In the genomic region with DNA sequence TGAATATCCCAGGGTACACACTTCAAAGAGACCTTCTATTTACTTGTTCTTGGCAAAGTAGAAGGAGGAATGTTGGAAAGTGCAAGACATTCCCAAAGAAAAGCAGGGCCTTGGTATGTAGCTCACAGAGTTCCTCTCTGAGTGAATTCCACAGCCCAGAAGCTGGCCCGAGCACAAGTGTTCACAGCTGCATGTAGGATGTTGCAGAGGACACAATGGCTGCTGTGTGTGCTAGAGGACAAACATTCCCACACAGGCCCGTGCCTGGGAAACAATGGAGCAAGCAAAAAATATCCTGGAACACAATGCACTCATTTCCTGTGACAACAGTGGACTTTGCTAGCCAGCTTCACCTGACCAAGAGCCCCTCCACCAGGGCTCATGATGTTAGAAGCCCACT, we compare ENCODE assay signal across 8 mouse cellular contexts. TPM values are rescaled to one million over a fixed set of nuclear protein-coding genes. Genes with fewer than 3 reads are reported as not detected.
A peak's percentile ranks its signal among the peaks of the same experiment; 100 is the strongest.
DNase-seq lines count a peak whose midpoint lies in the region.

No protein-coding gene starts in this region.

- DNase-seq in cerebellum, adult 9-11 months = peak; percentile 17
- DNase-seq in cerebellum, adult 8-10 months = no peak
- DNase-seq in right cerebral cortex, postnatal 25 days = peak; percentile 18
- DNase-seq in right cerebral cortex, adult 2 months (ENCODE audit: low spot score in 2 of 2) = no peak
- DNase-seq in left cerebral cortex, postnatal 36 days (ENCODE audit: low spot score in 2 of 2) = peak; percentile 31 to 40
- no peak for DNase-seq in spleen, adult 18-20 months
- DNase-seq in thymus, postnatal 0 days (ENCODE audit: low spot score) = no peak
- DNase-seq in neural tube, embryonic 10.5 days (ENCODE audit: extremely low spot score, low spot score) = no peak

- intact Hi-C loops in left cerebral cortex, postnatal 36 days (cut with DNase I) = no loop called here

RNA-seq across cellular contexts. Expression of a gene that starts 59.9 kb away (rescaled TPM):
- total RNA-seq in left cerebral cortex, postnatal 36 days (2021) = 100 to 1,000 TPM; 210 to 310 TPM
- polyA plus RNA-seq in thymus, postnatal 0 days (2015; fragmentation: Nextera tagmentation; extraction: Ambion mirVana) = 2.4 and 2.8 TPM in 2 replicates

Comparison
In these comparisons a context has a peak if more than half of its experiments do, and no peak if none do; other contexts are left out.
1. DNase-seq: peak in cerebellum, adult 9-11 months (single experiment), right cerebral cortex, postnatal 25 days (single experiment) and left cerebral cortex, postnatal 36 days (2 of 2); none in cerebellum, adult 8-10 months (single experiment), right cerebral cortex, adult 2 months (0 of 2), spleen, adult 18-20 months (0 of 2), thymus, postnatal 0 days (single experiment) and neural tube, embryonic 10.5 days (single experiment).